Mouse (Mus musculus) heart, postnatal 0 days (tissue): ENCODE results near the gene Gm10638.

Experiments used
- CTCF ChIP-seq: IDR thresholded peaks from 2 replicates; pipeline ENCODE4 v1.5.1; 2016; ENCODE audit warnings: antibody characterized with exemption, control low read depth, low read depth
- EP300 ChIP-seq: IDR thresholded peaks from 2 replicates; pipeline ENCODE4 v1.6.1; 2016; ENCODE audit warnings: antibody characterized with exemption, low read depth

DNA sequence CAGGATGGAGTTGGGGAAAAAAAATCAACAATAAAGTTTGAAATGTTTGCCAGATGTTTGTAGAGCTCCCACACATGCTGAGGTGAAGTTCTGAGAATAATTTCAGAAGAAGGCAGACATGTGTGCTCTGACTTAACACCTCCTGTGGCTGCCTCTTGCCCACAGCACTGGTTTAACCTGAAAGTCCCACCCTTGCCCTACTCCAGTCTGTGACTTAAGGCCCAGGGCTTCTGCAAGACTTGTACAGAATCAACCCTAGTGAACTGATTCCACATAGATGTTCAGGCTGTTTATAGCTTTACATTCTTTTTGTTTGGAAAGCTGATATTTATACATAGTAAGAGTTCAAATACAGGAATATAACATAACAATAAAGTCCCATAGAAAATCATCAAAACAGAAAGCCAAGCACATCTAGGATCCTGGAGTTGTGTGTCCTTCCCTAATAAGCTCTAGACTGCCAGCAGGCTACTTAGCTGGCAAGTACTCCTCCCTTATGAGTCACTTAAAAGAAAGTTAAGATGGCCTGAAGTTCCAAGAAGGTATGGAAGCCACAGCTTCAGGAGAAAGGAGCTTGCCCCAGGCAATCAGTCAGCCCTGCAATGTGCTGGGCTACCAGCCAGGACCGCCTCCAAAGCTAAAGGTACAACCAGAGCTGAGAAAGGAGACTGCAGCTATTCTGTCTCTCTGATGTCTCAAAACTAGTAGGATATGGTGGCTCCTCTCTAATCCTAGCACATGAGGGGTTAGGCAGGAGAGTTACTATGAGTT is 24.6 kb downstream of the Gm10638 start:
- TF ChIP-seq CTCF, result no peak
- TF ChIP-seq EP300, result no peak
